Mouse (Mus musculus) ES-E14 (cell line): ENCODE results near the gene Tuba4a.

Experiments
- CHD2 ChIP-seq: IDR thresholded peaks from 2 replicates; pipeline ENCODE4 v1.6.1; 2014; ENCODE audit warnings: mild to moderate bottlenecking, low read depth, low read length, inconsistent platforms
- HCFC1 ChIP-seq: IDR thresholded peaks from 2 replicates; pipeline ENCODE4 v1.6.1; 2012; ENCODE audit warnings: low read length, inconsistent platforms, borderline replicate concordance; ENCODE audit not compliant: insufficient read depth

- no peak for TF ChIP-seq CHD2
- TF ChIP-seq HCFC1 = no peak
These were observed 7.1 kb downstream of the Tuba4a start for GRCm38 (mm10) chr1:75212542-75212941.
